In the genomic region with DNA sequence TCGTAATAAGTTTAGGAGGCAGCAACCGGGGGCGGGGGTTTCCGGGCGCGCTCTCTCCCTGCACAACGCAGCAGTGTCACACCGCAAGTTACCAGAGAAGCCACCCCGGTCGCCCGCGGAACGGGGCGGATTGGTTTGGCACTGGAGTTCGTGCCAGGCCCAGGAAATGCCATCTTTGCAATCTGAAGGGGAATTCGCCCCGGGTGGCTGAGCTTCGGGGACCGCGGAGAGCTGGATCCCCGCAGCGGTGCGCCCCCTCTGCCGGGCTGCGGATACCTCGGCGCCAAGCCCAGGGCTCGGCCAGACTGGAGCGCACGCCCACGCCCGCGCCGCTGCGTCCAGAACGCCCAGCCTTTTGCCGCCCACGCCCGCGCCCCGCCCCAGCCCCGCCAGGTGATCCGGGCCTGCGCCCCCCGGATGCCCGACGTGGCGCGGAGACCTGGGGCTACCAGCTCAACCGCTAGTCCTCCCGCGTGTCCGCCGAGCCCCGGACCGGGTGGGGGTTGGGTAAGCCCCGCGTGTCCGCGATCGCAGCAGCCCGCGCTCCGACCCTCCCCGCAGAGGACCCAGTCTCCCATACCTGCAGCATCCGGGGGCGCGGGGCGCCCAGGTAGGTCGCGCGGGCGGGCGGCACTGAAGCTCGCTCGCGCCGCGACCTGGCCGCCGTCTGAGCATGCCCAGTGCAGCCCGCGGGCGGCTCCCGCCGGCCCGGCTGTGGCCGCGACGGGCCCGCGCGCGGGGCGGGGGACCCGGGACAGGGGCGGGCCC, we compare ENCODE assay signal across 9 mouse cellular contexts. TPM values are rescaled to one million over a fixed set of nuclear protein-coding genes. Genes with fewer than 3 reads are reported as not detected.
DNase-seq lines count a peak whose midpoint lies in the region; ATAC-seq and TF ChIP-seq lines count a peak whose summit lies in the region.
"Had no signal": no experiment of that assay in that cellular context is flagged by ENCODE, and none has a peak within 500 bp of the region (broad histone marks: within the 10 kb centered on the region; RNA-seq: fewer than 3 reads in every experiment).

No protein-coding gene starts in this region.

- peak; percentile 13 for DNase-seq in spleen, adult 12 weeks (ENCODE audit: low spot score)
- no peak for DNase-seq in spleen, postnatal 36 days (ENCODE audit: low spot score in 2 of 2)
- peak; percentile 62 for DNase-seq in naive thymus-derived CD4-positive, alpha-beta T cell, adult 2 months (ENCODE audit: low read depth)

- no peaks in the 10 kb centered on the region for H3K9me3 ChIP-seq in embryonic facial prominence, embryonic 15.5 days (replicated peaks)
- H3K9me3 ChIP-seq in heart, embryonic 11.5 days (replicated peaks; ENCODE audit: control insufficient read depth, low read length), result no peaks in the 10 kb centered on the region
- no peaks in the 10 kb centered on the region for H3K9me3 ChIP-seq in kidney, embryonic 14.5 days (ENCODE audit: control insufficient read depth, low read length)
- no peaks in the 10 kb centered on the region for H3K9me3 ChIP-seq in liver, embryonic 12.5 days (replicated peaks)

- under 1% methylated on average over 87 of the region's 97 CpGs for WGBS in embryonic facial prominence, embryonic 15.5 days
- under 1% methylated on average over 67 of the region's 97 CpGs for WGBS in heart, embryonic 11.5 days (ENCODE audit: insufficient replicate concordance)
- WGBS in kidney, embryonic 14.5 days, result under 1% methylated on average over 82 of the region's 97 CpGs
- WGBS in liver, embryonic 12.5 days (ENCODE audit: insufficient replicate concordance), result 1% methylated on average over 95 of the region's 97 CpGs

- H3K27me3 ChIP-seq in embryonic facial prominence, embryonic 15.5 days, result no peaks in the 10 kb centered on the region
- peaks cover 24% of the 10 kb centered on the region for H3K27me3 ChIP-seq in heart, embryonic 11.5 days (ENCODE audit: control insufficient read depth, insufficient read depth, low read length)
- peaks cover 8% of the 10 kb centered on the region; the same call in 1 of the 2 replicates for H3K27me3 ChIP-seq in kidney, embryonic 14.5 days (ENCODE audit: control insufficient read depth, insufficient read depth, low read length)
- H3K27me3 ChIP-seq in liver, embryonic 12.5 days (replicated peaks), result peaks cover 80% of the 10 kb centered on the region
- no peaks in the 10 kb centered on the region for H3K27me3 ChIP-seq in testis, adult 2 months (ENCODE audit: control insufficient read depth, insufficient read depth, low read length)
- H3K27me3 ChIP-seq: CH12.LX had no signal

- H3K27ac ChIP-seq in embryonic facial prominence, embryonic 15.5 days (replicated peaks), result peak overlapping the region; percentile 60
- H3K27ac ChIP-seq in heart, embryonic 11.5 days (ENCODE audit: low read depth, low read length), result no peak overlapping the region
- H3K27ac ChIP-seq in kidney, embryonic 14.5 days (ENCODE audit: low read depth, low read length), result peak overlapping the region; percentile 53
- H3K27ac ChIP-seq in liver, embryonic 12.5 days, result no peak overlapping the region
- no peak overlapping the region for H3K27ac ChIP-seq in testis, adult 2 months (ENCODE audit: control insufficient read depth, insufficient read depth, low read depth, low read length)

- H3K36me3 ChIP-seq in embryonic facial prominence, embryonic 15.5 days, result no peaks in the 10 kb centered on the region
- H3K36me3 ChIP-seq in heart, embryonic 11.5 days (ENCODE audit: control insufficient read depth, insufficient read depth, low read length), result no peaks in the 10 kb centered on the region
- H3K36me3 ChIP-seq in kidney, embryonic 14.5 days (ENCODE audit: control insufficient read depth, insufficient read depth, low read length), result no peaks in the 10 kb centered on the region
- no peaks in the 10 kb centered on the region for H3K36me3 ChIP-seq in liver, embryonic 12.5 days
- no peaks in the 10 kb centered on the region for H3K36me3 ChIP-seq in testis, adult 2 months (ENCODE audit: control insufficient read depth, insufficient read depth, low read length)

- H3K9ac ChIP-seq in embryonic facial prominence, embryonic 15.5 days, result peak overlapping the region; percentile 83
- peak overlapping the region; percentile 75 for H3K9ac ChIP-seq in heart, embryonic 11.5 days (ENCODE audit: low read depth, low read length)
- H3K9ac ChIP-seq in kidney, embryonic 14.5 days (ENCODE audit: low read depth, low read length), result peak overlapping the region; percentile 88
- peak overlapping the region; percentile 55 for H3K9ac ChIP-seq in liver, embryonic 12.5 days

- peak overlapping the region; percentile 97 for H3K4me2 ChIP-seq in embryonic facial prominence, embryonic 15.5 days (replicated peaks)
- H3K4me2 ChIP-seq in heart, embryonic 11.5 days, result peak overlapping the region; percentile 99
- peak overlapping the region; percentile 91 for H3K4me2 ChIP-seq in kidney, embryonic 14.5 days (replicated peaks; ENCODE audit: low read depth, low read length)
- H3K4me2 ChIP-seq in liver, embryonic 12.5 days, result peak overlapping the region; percentile 84

- peak overlapping the region; percentile 81 for H3K4me3 ChIP-seq in embryonic facial prominence, embryonic 15.5 days (replicated peaks)
- H3K4me3 ChIP-seq in heart, embryonic 11.5 days (ENCODE audit: low read depth, low read length), result peak overlapping the region; percentile 80
- peak overlapping the region; percentile 86 for H3K4me3 ChIP-seq in kidney, embryonic 14.5 days (ENCODE audit: low read length)
- peak overlapping the region; percentile 63 for H3K4me3 ChIP-seq in liver, embryonic 12.5 days
- H3K4me3 ChIP-seq in testis, adult 2 months (ENCODE audit: control insufficient read depth, low read depth, low read length), result peak overlapping the region; percentile 89

- no peak for TF ChIP-seq CTCF in testis, adult 2 months (IDR thresholded peaks at IDR 0.05; ENCODE audit: control insufficient read depth, insufficient read depth, insufficient replicate concordance, low read depth, low read length)

- peak; percentile 51; the same call in 1 of the 2 replicates for ATAC-seq in embryonic facial prominence, embryonic 15.5 days (ENCODE audit: insufficient number of reproducible peaks, low FRiP score, low TSS enrichment, low read depth)
- peak; percentile 51; the same call in 1 of the 2 replicates for ATAC-seq in heart, embryonic 11.5 days (replicated peaks; ENCODE audit: insufficient number of reproducible peaks, low FRiP score, low TSS enrichment)
- peak; percentile 42 for ATAC-seq in kidney, embryonic 14.5 days (ENCODE audit: low FRiP score, low TSS enrichment)
- peak; percentile 44; the same call in 1 of the 2 replicates for ATAC-seq in liver, embryonic 12.5 days

- TF ChIP-seq POLR2A in testis, adult 2 months (IDR thresholded peaks at IDR 0.05; ENCODE audit: control insufficient read depth, low read depth, low read length), result no peak

- H3K4me1 ChIP-seq in embryonic facial prominence, embryonic 15.5 days, result peaks cover 43% of the 10 kb centered on the region
- peaks cover 9% of the 10 kb centered on the region for H3K4me1 ChIP-seq in heart, embryonic 11.5 days (ENCODE audit: control insufficient read depth, insufficient read depth, low read length)
- H3K4me1 ChIP-seq in kidney, embryonic 14.5 days (ENCODE audit: control insufficient read depth, insufficient read depth, low read length), result peaks cover 24% of the 10 kb centered on the region
- peaks cover 22% of the 10 kb centered on the region for H3K4me1 ChIP-seq in liver, embryonic 12.5 days
- peaks cover 18% of the 10 kb centered on the region for H3K4me1 ChIP-seq in testis, adult 2 months (ENCODE audit: control insufficient read depth, insufficient read depth, low read length)

RNA-seq across cellular contexts. Expression of gene Ptpn3, which starts 1.8 kb away (rescaled TPM):
- polyA plus RNA-seq in embryonic facial prominence, embryonic 15.5 days (2015; fragmentation: Nextera tagmentation; extraction: Ambion mirVana), result 4.9 and 5.7 TPM in 2 replicates
- polyA plus RNA-seq in heart, embryonic 11.5 days (2014; fragmentation: Nextera tagmentation; extraction: Ambion mirVana), result 1.6 and 1.7 TPM in 2 replicates
- 14.8 and 17.0 TPM in 2 replicates for polyA plus RNA-seq in kidney, embryonic 14.5 days (2014; fragmentation: Nextera tagmentation; extraction: Ambion mirVana)
- 0.32 and 0.37 TPM in 2 replicates for polyA plus RNA-seq in liver, embryonic 12.5 days (2016; fragmentation: Nextera tagmentation; extraction: Ambion mirVana)
- 0.42 and 1.4 TPM in 2 replicates for polyA plus RNA-seq in testis, adult 2 months (2012; rRNA removed)

Comparison
In these comparisons a context has a peak if more than half of its experiments do, and no peak if none do; other contexts are left out.
1. DNase-seq: peak in spleen, adult 12 weeks (single experiment) and naive thymus-derived CD4-positive, alpha-beta T cell, adult 2 months (single experiment); none in spleen, postnatal 36 days (0 of 2).
2. H3K27ac ChIP-seq: peak in embryonic facial prominence, embryonic 15.5 days (single experiment) and kidney, embryonic 14.5 days (single experiment); none in heart, embryonic 11.5 days (single experiment), liver, embryonic 12.5 days (single experiment) and testis, adult 2 months (single experiment).
3. Peak in every context shown above with its lines, with median percentiles within 50 percentile points of each other: ATAC-seq, H3K4me2 ChIP-seq, H3K4me3 ChIP-seq and H3K9ac ChIP-seq.